Mouse (Mus musculus): ENCODE measurements around the gene Cyp2j8. TPM values are rescaled to one million over a fixed set of nuclear protein-coding genes. Genes with fewer than 3 reads are reported as not detected.

Gene Cyp2j8
- total RNA-seq (2023), result not detected

DNA sequence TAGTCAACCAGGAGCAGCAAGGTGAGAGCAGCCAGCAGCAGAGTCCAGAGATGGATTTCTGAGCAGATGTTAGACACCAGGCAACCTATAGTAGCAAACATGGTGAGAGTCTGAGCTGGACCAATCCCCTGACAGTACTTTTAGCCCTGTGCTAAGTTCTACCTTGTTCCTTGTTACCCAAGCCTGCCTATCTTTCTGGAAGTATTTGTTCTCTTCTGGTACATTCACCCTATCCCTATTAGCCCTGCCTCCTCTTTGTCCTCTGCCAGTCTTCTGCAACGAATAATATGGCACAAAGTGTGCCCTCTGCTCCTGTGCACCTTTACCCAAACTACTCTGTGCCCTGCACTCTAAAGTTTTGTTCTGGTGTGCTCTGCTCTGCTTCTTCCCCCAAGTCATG, at the start of gene Cyp2j8:
Gene Cyp2j8, minus strand, starts transcription at position 101 of the 400 bp plus-strand sequence.

GRCm38 (mm10) chr4:96553133-96553819, 46.1 kb upstream of the Cyp2j8 start, which contains the start of gene Cyp2j6:
TSS of gene Cyp2j6 (minus strand) at chr4:96553661.

Other genes starting within 250 kb of the Cyp2j8 start
- gene Cyp2j11, start 158.7 kb downstream of the Cyp2j8 start, total RNA-seq (2023), result not detected
- gene Cyp2j6, start 46.3 kb upstream of the Cyp2j8 start, total RNA-seq (2023), result not detected
- gene Cyp2j9, start 84.2 kb upstream of the Cyp2j8 start, total RNA-seq (2023), result not detected
- not detected for gene Cyp2j5, start 156.8 kb upstream of the Cyp2j8 start, total RNA-seq (2023)

All from B cell, adult 67 days (primary cell).